Mouse (Mus musculus) neural tube, embryonic 11.5 days (tissue): ENCODE data around the gene Cc2d2a. TPM values are rescaled to one million over a fixed set of nuclear protein-coding genes. Genes with fewer than 3 reads are reported as not detected.

Experiments
- ATAC-seq: fragments of 200-750 bp; cut with Nextera tagmentation; 2 replicates; pipeline ENCODE4 v1.8.0; 2017; ENCODE audit warnings: moderate number of reproducible peaks, mild to moderate bottlenecking, moderate TSS enrichment, moderate library complexity; ENCODE audit not compliant: insufficient read depth, low FRiP score, low TSS enrichment
- DNase-seq: peaks from one replicate; pipeline ENCODE4 v3.0.0-alpha.2; 2015; ENCODE audit warnings: low spot score
- H3K27ac ChIP-seq: fragments of 300-500 bp; sonication (generic); 2 replicates; pipeline ENCODE4 v1.5.1; 2014; ENCODE audit warnings: low read depth, mild to moderate bottlenecking, low read length
- H3K27me3 ChIP-seq: fragments of 300-500 bp; sonication (generic); 2 replicates; pipeline ENCODE4 v1.6.1; 2014; ENCODE audit warnings: mild to moderate bottlenecking, low read length, mixed read lengths; ENCODE audit not compliant: control insufficient read depth, insufficient read depth
- H3K36me3 ChIP-seq: fragments of 300-500 bp; sonication (generic); 2 replicates; pipeline ENCODE4 v1.6.1; 2014; ENCODE audit warnings: mild to moderate bottlenecking, low read length, moderate library complexity, mixed read lengths; ENCODE audit not compliant: control insufficient read depth, insufficient read depth
- H3K4me1 ChIP-seq: fragments of 300-500 bp; sonication (generic); 2 replicates; pipeline ENCODE4 v1.6.1; 2014; ENCODE audit warnings: low read length, mixed read lengths; ENCODE audit not compliant: control insufficient read depth, insufficient read depth
- H3K4me2 ChIP-seq: fragments of 300-500 bp; sonication (generic); 2 replicates; pipeline ENCODE4 v1.6.1; 2014; ENCODE audit warnings: low read depth, mild to moderate bottlenecking, moderate library complexity
- H3K4me3 ChIP-seq: fragments of 300-500 bp; sonication (generic); 2 replicates; pipeline ENCODE4 v1.5.1; 2014; ENCODE audit warnings: low read depth, low read length
- H3K9ac ChIP-seq: fragments of 300-500 bp; sonication (generic); 2 replicates; pipeline ENCODE4 v1.6.1; 2014; ENCODE audit warnings: mild to moderate bottlenecking, low read length
- H3K9me3 ChIP-seq: fragments of 300-500 bp; sonication (generic); 2 replicates; pipeline ENCODE4 v1.6.1; 2016; ENCODE audit warnings: low read length; ENCODE audit not compliant: control insufficient read depth
- WGBS: fragments of 180-500 bp; shearing (Covaris S2); extraction: QIAGEN DNeasy Blood & Tissue Kit; methylation state at CpG from one replicate; pipeline ENCODE4 v1.1.7; 2014; 5-methylcytosine and 5-hydroxymethylcytosine counted together
- polyA plus RNA-seq: library from polyadenylated mRNA; unstranded; fragments of >200 nt; fragmentation: Nextera tagmentation; extraction: Ambion mirVana; gene quantifications from 2 replicates; pipeline ENCODE4 v1.2.1, GENCODE M21; 2014

The Cc2d2a gene
- 6.1 and 7.3 TPM in 2 replicates for polyA plus RNA-seq

DNA sequence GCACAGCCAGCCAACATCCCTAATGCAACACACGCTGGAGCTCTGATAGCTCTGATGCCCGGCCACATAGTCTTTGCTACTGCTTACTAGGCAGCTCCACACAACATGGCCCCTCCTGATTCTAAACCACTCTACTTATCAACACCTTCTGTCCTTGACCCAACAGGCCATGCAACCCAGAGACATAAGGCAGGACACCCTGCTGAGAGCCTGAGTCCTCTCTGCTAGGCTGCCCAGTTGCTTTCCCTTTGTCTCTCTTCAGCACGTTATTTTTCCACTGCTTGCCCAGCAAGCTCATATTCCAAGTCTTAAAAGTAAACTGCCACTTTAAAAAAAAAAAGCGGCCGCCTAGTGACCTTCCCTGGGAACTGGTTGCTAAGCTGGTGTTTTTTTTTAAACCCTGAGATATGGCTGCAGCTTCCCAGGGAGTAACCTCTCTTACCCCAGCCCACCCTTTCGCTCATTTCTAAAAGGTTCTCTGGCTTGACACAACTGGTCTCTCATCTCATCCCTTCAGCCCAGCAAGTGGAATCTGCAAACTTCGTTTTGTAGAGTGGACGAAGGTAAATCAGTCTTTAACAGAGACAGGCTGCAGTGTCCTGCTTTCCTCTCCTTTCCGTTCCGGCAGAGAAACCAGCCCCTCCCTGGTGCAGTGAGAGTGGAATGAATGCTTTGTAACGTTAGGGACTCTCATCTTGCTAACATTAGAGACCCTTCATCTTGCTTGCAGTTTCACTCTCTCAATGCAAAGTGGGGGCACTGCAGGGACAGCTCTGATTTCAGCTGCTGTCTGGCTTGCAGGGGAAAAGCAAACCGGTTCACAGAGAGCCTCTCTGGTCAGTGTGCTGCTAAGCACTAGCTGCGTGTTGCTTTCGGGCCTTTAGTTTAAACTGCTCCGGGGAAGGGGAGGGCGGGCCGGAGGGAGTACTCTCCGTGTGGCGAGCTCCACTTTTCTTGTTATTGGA lies at the start of gene Cc2d2a:
Gene Cc2d2a (plus strand): TSS at position 350 of the 965 bp plus-strand sequence.
- Histone ChIP-seq H3K4me1 (peaks cover 9% of the 10 kb centered on the region), H3K27me3 (no peaks in the 10 kb centered on the region), H3K9ac (peak within 1 kb of the TSS; percentile 63), H3K27ac (peak within 1 kb of the TSS; percentile 85), H3K36me3 (no peaks in the 10 kb centered on the region), H3K4me3 (peak within 1 kb of the TSS; percentile 34), H3K4me2 (peak within 1 kb of the TSS; percentile 54), H3K9me3 (no peaks in the 10 kb centered on the region)
- ATAC-seq, result peak; percentile 82
- WGBS, result 8% methylated on average over 19 of the region's 19 CpGs
- peak; percentile 72 for DNase-seq

- Histone ChIP-seq H3K9me3 (no peaks in the 10 kb centered on the region), H3K4me1 (no peaks in the 10 kb centered on the region), H3K27me3 (no peaks in the 10 kb centered on the region), H3K27ac (no peak overlapping the region), H3K4me3 (no peak overlapping the region), H3K36me3 (no peaks in the 10 kb centered on the region), H3K9ac (no peak overlapping the region), H3K4me2 (no peak overlapping the region)
- 65% methylated on average over 7 of the region's 7 CpGs for WGBS
- no peak for ATAC-seq
- no peak for DNase-seq
Measured at GRCm38 (mm10) chr5:43621575-43622299, 40.4 kb upstream of the Cc2d2a start.

DNA sequence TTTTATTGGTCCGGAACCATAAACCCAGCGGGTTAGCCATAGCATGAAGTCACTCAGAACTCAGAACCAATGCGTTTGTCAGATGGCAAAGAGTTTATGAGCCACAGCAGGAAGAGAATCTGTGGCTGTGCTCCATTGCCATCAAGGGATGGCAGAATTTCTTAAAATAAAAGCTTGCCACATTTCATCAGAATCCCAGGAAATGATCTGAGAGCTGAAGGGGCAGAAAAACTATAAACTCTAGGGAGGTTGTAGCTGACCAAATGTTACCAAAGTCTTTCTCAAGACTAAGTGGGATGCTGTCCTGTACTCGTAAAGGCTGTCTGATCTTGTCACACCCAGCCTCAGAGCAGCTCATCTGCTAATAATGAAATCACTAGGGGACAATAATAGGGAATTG lies 36.7 kb upstream of the Cc2d2a start:
- no peak overlapping the region for H3K4me3 ChIP-seq
- DNase-seq (no peak), ATAC-seq (no peak)
- H3K9ac ChIP-seq, result no peak overlapping the region
- no peaks in the 10 kb centered on the region for H3K9me3 ChIP-seq
- no peaks in the 10 kb centered on the region for H3K27me3 ChIP-seq
- no peak overlapping the region for H3K27ac ChIP-seq
- 67% methylated on average over 4 of the region's 4 CpGs for WGBS
- H3K4me1 ChIP-seq, result no peaks in the 10 kb centered on the region
- no peak overlapping the region for H3K4me2 ChIP-seq
- H3K36me3 ChIP-seq, result no peaks in the 10 kb centered on the region

DNA sequence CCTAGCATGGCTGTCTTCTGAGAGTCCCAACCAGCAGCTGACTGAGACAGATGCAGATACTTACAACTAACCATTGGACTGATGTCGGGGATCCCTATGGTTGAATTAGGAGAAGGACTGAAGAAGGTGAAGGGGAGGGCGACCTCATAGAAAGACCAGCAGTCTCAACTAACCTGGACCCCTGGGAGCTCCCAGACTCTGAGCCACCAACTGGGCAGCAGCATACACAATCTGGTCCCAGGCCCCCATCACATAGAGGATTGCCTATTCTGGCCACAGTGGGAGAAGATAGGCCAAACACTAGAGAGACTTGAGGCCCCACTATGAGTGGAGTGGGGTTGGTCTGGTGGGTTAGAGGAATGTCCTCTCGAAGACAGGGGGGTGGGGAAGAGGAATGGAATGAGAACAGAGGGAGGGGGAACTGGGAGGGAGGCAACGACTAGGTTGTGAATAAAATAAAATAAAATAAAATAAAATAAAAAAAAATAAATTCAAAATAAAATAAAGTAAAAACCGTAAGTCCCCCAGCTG lies 28.0 kb upstream of the Cc2d2a start:
- no peaks in the 10 kb centered on the region for H3K4me1 ChIP-seq
- peak; percentile 23; the same call in 1 of the 2 replicates for ATAC-seq
- no peaks in the 10 kb centered on the region for H3K9me3 ChIP-seq
- no peak overlapping the region for H3K4me3 ChIP-seq
- H3K36me3 ChIP-seq, result no peaks in the 10 kb centered on the region
- 84% methylated on average over 5 of the region's 5 CpGs for WGBS
- H3K4me2 ChIP-seq, result no peak overlapping the region
- no peak for DNase-seq
- H3K27me3 ChIP-seq, result no peaks in the 10 kb centered on the region
- no peak overlapping the region for H3K9ac ChIP-seq
- H3K27ac ChIP-seq, result no peak overlapping the region

- peak; percentile 15 for DNase-seq
- no peak overlapping the region for H3K27ac ChIP-seq
- H3K4me2 ChIP-seq, result no peak overlapping the region
- no peak overlapping the region for H3K4me3 ChIP-seq
- peak; percentile 60; the same call in 1 of the 2 replicates for ATAC-seq
- H3K36me3 ChIP-seq, result no peaks in the 10 kb centered on the region
- WGBS, result 47% methylated on average over 9 of the region's 9 CpGs
- H3K4me1 ChIP-seq, result no peaks in the 10 kb centered on the region
- no peaks in the 10 kb centered on the region for H3K27me3 ChIP-seq
- H3K9me3 ChIP-seq, result no peaks in the 10 kb centered on the region
- H3K9ac ChIP-seq, result no peak overlapping the region
Measured at GRCm38 (mm10) chr5:43634602-43635081, 27.5 kb upstream of the Cc2d2a start.

- H3K36me3 ChIP-seq, result no peaks in the 10 kb centered on the region
- H3K4me3 ChIP-seq, result no peak overlapping the region
- no peak overlapping the region for H3K27ac ChIP-seq
- ATAC-seq (no peak), DNase-seq (no peak)
- 57% methylated on average over 4 of the region's 4 CpGs for WGBS
- H3K4me1 ChIP-seq, result no peaks in the 10 kb centered on the region
- no peak overlapping the region for H3K4me2 ChIP-seq
- H3K27me3 ChIP-seq, result no peaks in the 10 kb centered on the region
- no peaks in the 10 kb centered on the region for H3K9me3 ChIP-seq
- H3K9ac ChIP-seq, result no peak overlapping the region
Measured at GRCm38 (mm10) chr5:43645020-43645419, 17.1 kb upstream of the Cc2d2a start.

DNA sequence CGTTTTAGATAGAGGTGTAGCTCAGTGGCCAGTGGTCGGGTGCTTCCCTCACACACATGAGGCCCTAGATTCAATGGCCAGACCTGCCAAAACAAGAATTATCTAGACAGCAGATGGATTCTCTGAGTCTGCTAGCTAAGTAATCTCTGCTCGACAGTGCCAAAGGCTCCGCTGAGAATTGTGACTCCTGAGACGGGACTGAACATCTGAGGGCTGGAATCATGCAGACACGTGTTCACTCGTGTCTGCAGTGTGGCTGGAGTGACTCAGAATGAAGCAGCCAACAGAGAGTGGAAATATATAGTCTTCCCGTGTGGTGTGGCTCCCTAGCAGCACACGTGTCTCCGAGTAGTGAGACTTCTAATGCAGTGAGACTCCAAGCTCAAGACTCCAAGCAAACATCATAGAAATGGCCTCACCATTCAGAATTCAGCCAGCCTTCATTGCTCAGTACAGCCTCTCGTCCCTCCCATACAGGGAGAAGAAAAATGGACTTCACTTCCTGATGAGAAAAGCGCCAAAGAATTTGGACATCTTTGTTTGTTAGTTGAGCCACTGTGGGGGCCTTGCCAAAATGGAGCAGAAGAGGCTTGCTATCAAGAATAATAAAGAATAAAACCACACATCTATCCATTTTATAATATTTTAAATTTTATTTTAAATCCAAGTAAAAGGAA lies 14.9 kb upstream of the Cc2d2a start:
- Histone ChIP-seq H3K9ac (no peak overlapping the region), H3K36me3 (no peaks in the 10 kb centered on the region), H3K27me3 (no peaks in the 10 kb centered on the region), H3K4me3 (no peak overlapping the region), H3K4me2 (no peak overlapping the region), H3K27ac (no peak overlapping the region), H3K4me1 (no peaks in the 10 kb centered on the region), H3K9me3 (no peaks in the 10 kb centered on the region)
- no peak for DNase-seq
- no peak for ATAC-seq
- 87% methylated on average over 12 of the region's 12 CpGs for WGBS

GRCm38 (mm10) chr5:43661498-43661897 lies 648 bp upstream of the Cc2d2a start:
- Histone ChIP-seq H3K36me3 (no peaks in the 10 kb centered on the region), H3K27ac (no peak overlapping the region), H3K27me3 (no peaks in the 10 kb centered on the region), H3K4me3 (no peak overlapping the region), H3K4me2 (no peak overlapping the region), H3K4me1 (peaks cover 9% of the 10 kb centered on the region), H3K9ac (no peak overlapping the region), H3K9me3 (no peaks in the 10 kb centered on the region)
- 0 out of 2 replicates have a peak, but pooled peaks have one; percentile 7 for ATAC-seq
- WGBS, result 94% methylated on average over 3 of the region's 3 CpGs
- peak; percentile 17 for DNase-seq
